Mouse (Mus musculus): Measurements from ENCODE around the gene Cd151. TPM values are rescaled to one million over a fixed set of nuclear protein-coding genes. Genes with fewer than 3 reads are reported as not detected.

Gene Cd151
- polyA plus RNA-seq, 1 experiment from 2014 or later: 29.7 TPM

- no peak overlapping the region for H3K4me3 ChIP-seq
Measured at GRCm38 (mm10) chr7:141506278-141506677, 39.1 kb downstream of the Cd151 start.

GRCm38 (mm10) chr7:141508160-141508559 is 41.0 kb downstream of the Cd151 start:
- H3K27me3 ChIP-seq (ENCODE audit: insufficient read depth, poor library complexity, severe bottlenecking): no peaks in the 10 kb centered on the region
- no peaks in the 10 kb centered on the region for H3K9me3 ChIP-seq
- H3K4me3 ChIP-seq: no peak overlapping the region
- DNase-seq (ENCODE audit: low spot score): peak; percentile 15
- peaks cover 32% of the 10 kb centered on the region for H3K36me3 ChIP-seq
- peaks cover 26% of the 10 kb centered on the region for H3K4me1 ChIP-seq (replicated peaks)
- H3K27ac ChIP-seq: peak overlapping the region; percentile 83

More at GRCm38 (mm10) chr7:141506278-141506677, 39.1 kb downstream of the Cd151 start:
- H3K27ac ChIP-seq: peak overlapping the region; percentile 83
- peaks cover 43% of the 10 kb centered on the region for H3K36me3 ChIP-seq
- H3K4me1 ChIP-seq (replicated peaks): peaks cover 25% of the 10 kb centered on the region
- DNase-seq (ENCODE audit: low spot score): no peak
- H3K9me3 ChIP-seq: no peaks in the 10 kb centered on the region
- 77% methylated on average over 2 of the region's 2 CpGs for WGBS
- no peaks in the 10 kb centered on the region for H3K27me3 ChIP-seq (ENCODE audit: insufficient read depth, poor library complexity, severe bottlenecking)

- WGBS: 92% methylated on average over 5 of the region's 5 CpGs
- H3K27ac ChIP-seq: no peak overlapping the region
- DNase-seq (ENCODE audit: low spot score): no peak
- peaks cover 46% of the 10 kb centered on the region for H3K36me3 ChIP-seq
- H3K4me3 ChIP-seq: no peak overlapping the region
- H3K4me1 ChIP-seq (replicated peaks): peaks cover 26% of the 10 kb centered on the region
- H3K9me3 ChIP-seq: no peaks in the 10 kb centered on the region
- H3K27me3 ChIP-seq (ENCODE audit: insufficient read depth, poor library complexity, severe bottlenecking): no peaks in the 10 kb centered on the region
Measured at GRCm38 (mm10) chr7:141510196-141510595, 43.0 kb downstream of the Cd151 start.

- H3K9me3 ChIP-seq: no peaks in the 10 kb centered on the region
- WGBS: 67% methylated on average over 8 of the region's 8 CpGs
- H3K27ac ChIP-seq: peak overlapping the region; percentile 50; the same call in 1 of the 2 replicates
- no peak for DNase-seq (ENCODE audit: low spot score)
- H3K4me1 ChIP-seq (replicated peaks): peaks cover 26% of the 10 kb centered on the region
- H3K27me3 ChIP-seq (ENCODE audit: insufficient read depth, poor library complexity, severe bottlenecking): no peaks in the 10 kb centered on the region
- no peak overlapping the region for H3K4me3 ChIP-seq
- H3K36me3 ChIP-seq: peaks cover 50% of the 10 kb centered on the region
Measured at GRCm38 (mm10) chr7:141510681-141511191, 43.5 kb downstream of the Cd151 start.

- 91% methylated on average over 4 of the region's 4 CpGs for WGBS
- Histone ChIP-seq H3K9me3 (no peaks in the 10 kb centered on the region), H3K4me1 (replicated peaks) (0 out of 2 replicates have a peak, but pooled peaks cover 3% of the 10 kb centered on the region), H3K4me3 (no peak overlapping the region), H3K27me3 (ENCODE audit: insufficient read depth, poor library complexity, severe bottlenecking) (no peaks in the 10 kb centered on the region), H3K27ac (no peak overlapping the region), H3K36me3 (peaks cover 31% of the 10 kb centered on the region)
- no peak for DNase-seq (ENCODE audit: low spot score)
Measured at GRCm38 (mm10) chr7:141517638-141518037, 50.4 kb downstream of the Cd151 start.

GRCm38 (mm10) chr7:141518296-141518695 is 51.1 kb downstream of the Cd151 start:
- Histone ChIP-seq H3K4me1 (replicated peaks) (0 out of 2 replicates have a peak, but pooled peaks cover 3% of the 10 kb centered on the region), H3K27ac (no peak overlapping the region), H3K36me3 (peaks cover 31% of the 10 kb centered on the region), H3K27me3 (ENCODE audit: insufficient read depth, poor library complexity, severe bottlenecking) (no peaks in the 10 kb centered on the region), H3K4me3 (no peak overlapping the region), H3K9me3 (no peaks in the 10 kb centered on the region)
- no peak for DNase-seq (ENCODE audit: low spot score)
- 86% methylated on average over 5 of the region's 5 CpGs for WGBS

- H3K27me3 ChIP-seq (ENCODE audit: insufficient read depth, poor library complexity, severe bottlenecking): no peaks in the 10 kb centered on the region
- 0 out of 2 replicates have a peak, but pooled peaks cover 3% of the 10 kb centered on the region for H3K4me1 ChIP-seq (replicated peaks)
- 81% methylated on average over 3 of the region's 3 CpGs for WGBS
- H3K36me3 ChIP-seq: peaks cover 27% of the 10 kb centered on the region
- DNase-seq (ENCODE audit: low spot score): no peak
- no peak overlapping the region for H3K4me3 ChIP-seq
- H3K27ac ChIP-seq: 0 out of 2 replicates have a peak overlapping the region, but pooled peaks have one; percentile 16
- H3K9me3 ChIP-seq: no peaks in the 10 kb centered on the region
Measured at GRCm38 (mm10) chr7:141518926-141519325, 51.7 kb downstream of the Cd151 start.

- DNase-seq (ENCODE audit: low spot score): no peak
- 91% methylated on average over 1 of the region's 1 CpGs for WGBS
- Histone ChIP-seq H3K4me3 (no peak overlapping the region), H3K4me1 (replicated peaks) (0 out of 2 replicates have a peak, but pooled peaks cover 3% of the 10 kb centered on the region), H3K36me3 (peaks cover 22% of the 10 kb centered on the region), H3K9me3 (no peaks in the 10 kb centered on the region), H3K27me3 (ENCODE audit: insufficient read depth, poor library complexity, severe bottlenecking) (no peaks in the 10 kb centered on the region), H3K27ac (peak overlapping the region; percentile 25; the same call in 1 of the 2 replicates)
Measured at GRCm38 (mm10) chr7:141519795-141520194, 52.6 kb downstream of the Cd151 start.

Other genes starting within 250 kb of the Cd151 start
- 106 and 108 TPM in 2 replicates for gene Phrf1, start 238.6 kb upstream of the Cd151 start, polyA plus RNA-seq (2016; fragmentation: Nextera tagmentation; extraction: Ambion mirVana)
- 1.0 and 1.2 TPM in 2 replicates for gene Irf7, start 200.9 kb upstream of the Cd151 start, polyA plus RNA-seq (2016; fragmentation: Nextera tagmentation; extraction: Ambion mirVana)
- gene Cdhr5, start 190.6 kb upstream of the Cd151 start, polyA plus RNA-seq (2016; fragmentation: Nextera tagmentation; extraction: Ambion mirVana): 0.32 TPM in 1 of 2 replicates, not detected in the other
- gene Sct, start 188.3 kb upstream of the Cd151 start, polyA plus RNA-seq (2016; fragmentation: Nextera tagmentation; extraction: Ambion mirVana): 8.2 and 12.3 TPM in 2 replicates
- 0.34 and 0.35 TPM in 2 replicates for gene Drd4, start 175.4 kb upstream of the Cd151 start, polyA plus RNA-seq (2016; fragmentation: Nextera tagmentation; extraction: Ambion mirVana)
- gene Deaf1, start 139.7 kb upstream of the Cd151 start, polyA plus RNA-seq (2016; fragmentation: Nextera tagmentation; extraction: Ambion mirVana): 56.8 and 71.6 TPM in 2 replicates
- gene Tmem80, start 139.7 kb upstream of the Cd151 start, polyA plus RNA-seq (2016; fragmentation: Nextera tagmentation; extraction: Ambion mirVana): 53.7 and 57.8 TPM in 2 replicates
- 6.7 and 6.8 TPM in 2 replicates for gene Eps8l2, start 128.5 kb upstream of the Cd151 start, polyA plus RNA-seq (2016; fragmentation: Nextera tagmentation; extraction: Ambion mirVana)
- 336 and 378 TPM in 2 replicates for gene Taldo1, start 75.2 kb upstream of the Cd151 start, polyA plus RNA-seq (2016; fragmentation: Nextera tagmentation; extraction: Ambion mirVana)
- gene Gatd1, start 53.3 kb upstream of the Cd151 start, polyA plus RNA-seq (2016; fragmentation: Nextera tagmentation; extraction: Ambion mirVana): 45.2 and 49.4 TPM in 2 replicates
- 11.5 and 21.9 TPM in 2 replicates for gene Cend1, start 37.9 kb upstream of the Cd151 start, polyA plus RNA-seq (2016; fragmentation: Nextera tagmentation; extraction: Ambion mirVana)
- gene Slc25a22, start 29.5 kb upstream of the Cd151 start, polyA plus RNA-seq (2016; fragmentation: Nextera tagmentation; extraction: Ambion mirVana): 45.9 and 55.6 TPM in 2 replicates
- 21.0 and 23.2 TPM in 2 replicates for gene Pidd1, start 23.4 kb upstream of the Cd151 start, polyA plus RNA-seq (2016; fragmentation: Nextera tagmentation; extraction: Ambion mirVana)
- gene Rplp2, start 20.0 kb upstream of the Cd151 start, polyA plus RNA-seq (2016; fragmentation: Nextera tagmentation; extraction: Ambion mirVana): 1,010 and 1,127 TPM in 2 replicates
- gene Pnpla2, start 12.2 kb upstream of the Cd151 start, polyA plus RNA-seq (2016; fragmentation: Nextera tagmentation; extraction: Ambion mirVana): 19.3 and 20.3 TPM in 2 replicates
- gene Cracr2b, start 6.3 kb upstream of the Cd151 start, polyA plus RNA-seq (2016; fragmentation: Nextera tagmentation; extraction: Ambion mirVana): 8.1 and 9.1 TPM in 2 replicates
- 89.5 and 90.0 TPM in 2 replicates for gene Polr2l, start 7.7 kb downstream of the Cd151 start, polyA plus RNA-seq (2016; fragmentation: Nextera tagmentation; extraction: Ambion mirVana)
- 36.3 and 38.6 TPM in 2 replicates for gene Tspan4, start 7.8 kb downstream of the Cd151 start, polyA plus RNA-seq (2016; fragmentation: Nextera tagmentation; extraction: Ambion mirVana)
- gene Chid1, start 72.5 kb downstream of the Cd151 start, polyA plus RNA-seq (2016; fragmentation: Nextera tagmentation; extraction: Ambion mirVana): 24.9 and 30.2 TPM in 2 replicates
- 105 and 108 TPM in 2 replicates for gene Ap2a2, start 94.8 kb downstream of the Cd151 start, polyA plus RNA-seq (2016; fragmentation: Nextera tagmentation; extraction: Ambion mirVana)
- 0.12 and 0.26 TPM in 2 replicates for gene Muc6, start 187.9 kb downstream of the Cd151 start, polyA plus RNA-seq (2016; fragmentation: Nextera tagmentation; extraction: Ambion mirVana)
- gene Muc2, start 222.9 kb downstream of the Cd151 start, polyA plus RNA-seq (2016; fragmentation: Nextera tagmentation; extraction: Ambion mirVana): 0.41 and 0.47 TPM in 2 replicates